Mouse (Mus musculus) hindbrain, embryonic 15.5 days (tissue): Measurements from ENCODE around the gene Nfib. TPM values are rescaled to one million over a fixed set of nuclear protein-coding genes. Genes with fewer than 3 reads are reported as not detected.

Experiments
- ATAC-seq: fragments of 200-750 bp; cut with Nextera tagmentation; 2 replicates; pipeline ENCODE4 v1.8.0; 2017; ENCODE audit warnings: low read depth, moderate number of reproducible peaks, moderate TSS enrichment; ENCODE audit not compliant: low FRiP score
- H3K27ac ChIP-seq: fragments of 300-500 bp; sonication (generic); replicated peaks from 2 replicates; pipeline ENCODE4 v1.5.1; 2015; ENCODE audit warnings: mild to moderate bottlenecking, inconsistent platforms
- H3K27me3 ChIP-seq: fragments of 300-500 bp; sonication (generic); 2 replicates; pipeline ENCODE4 v1.6.1; 2015; ENCODE audit warnings: control low read depth, inconsistent platforms
- H3K36me3 ChIP-seq: fragments of 300-500 bp; sonication (generic); 2 replicates; pipeline ENCODE4 v1.6.1; 2015; ENCODE audit warnings: control low read depth, inconsistent platforms
- H3K4me1 ChIP-seq: fragments of 300-500 bp; sonication (generic); replicated peaks from 2 replicates; pipeline ENCODE4 v1.6.1; 2015; ENCODE audit warnings: control low read depth, inconsistent platforms
- H3K4me2 ChIP-seq: fragments of 300-500 bp; sonication (generic); 2 replicates; pipeline ENCODE4 v1.6.1; 2015; ENCODE audit warnings: moderate library complexity, mild to moderate bottlenecking, inconsistent platforms
- H3K4me3 ChIP-seq: fragments of 300-500 bp; sonication (generic); 2 replicates; pipeline ENCODE4 v1.5.1; 2015; ENCODE audit warnings: mild to moderate bottlenecking, inconsistent platforms
- H3K9ac ChIP-seq: fragments of 300-500 bp; sonication (generic); 2 replicates; pipeline ENCODE4 v1.6.1; 2015; ENCODE audit warnings: inconsistent platforms
- H3K9me3 ChIP-seq: fragments of 300-500 bp; sonication (generic); 2 replicates; pipeline ENCODE4 v1.6.1; 2016; ENCODE audit warnings: control low read depth, inconsistent platforms
- WGBS: fragments of 180-500 bp; shearing (Covaris S2); methylation state at CpG from one replicate; pipeline ENCODE4 v1.1.7; 2015; 5-methylcytosine and 5-hydroxymethylcytosine counted together
- polyA plus RNA-seq: library from polyadenylated mRNA; unstranded; fragments of >200 nt; fragmentation: Nextera tagmentation; extraction: Ambion mirVana; gene quantifications from 2 replicates; pipeline ENCODE4 v1.2.1, GENCODE M21; 2015

Gene Nfib
- polyA plus RNA-seq, 1 experiment from 2014 or later, result 72.5 TPM

DNA sequence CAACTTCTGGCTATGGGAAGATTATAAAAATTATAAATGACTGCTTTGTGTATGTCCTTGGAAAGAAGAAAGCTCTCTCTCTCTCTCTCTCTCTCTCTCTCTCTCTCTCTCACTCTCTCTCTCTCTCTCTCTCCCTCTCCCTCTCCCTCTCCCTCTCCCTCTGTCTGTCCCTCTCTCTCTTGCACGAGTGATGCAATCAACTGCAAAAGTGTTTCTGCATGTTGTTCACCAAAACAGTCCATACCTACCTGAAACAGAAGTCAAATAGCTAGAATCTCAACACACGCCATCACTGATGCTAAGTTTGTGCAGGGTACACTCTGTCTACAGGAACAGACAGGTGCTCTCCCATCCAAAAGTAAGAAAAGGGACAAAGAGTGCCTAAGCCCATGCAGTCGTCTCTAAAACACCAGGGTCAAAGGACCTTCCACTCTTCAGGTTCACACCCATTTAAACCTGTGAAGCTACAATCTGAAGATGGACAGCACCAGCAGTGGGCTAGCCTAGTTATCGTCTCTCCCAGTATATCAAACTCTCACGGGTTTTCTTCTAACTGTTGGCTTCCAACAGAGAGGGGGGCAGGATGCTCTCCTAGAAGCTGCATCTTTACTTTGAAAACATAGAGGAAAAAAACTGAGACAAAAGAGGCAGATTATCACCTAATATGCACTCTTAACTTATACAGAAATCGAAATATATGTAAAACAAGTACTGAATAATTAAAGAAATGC is 380.0 kb downstream of the Nfib start:
- ATAC-seq, result no peak
- no peak overlapping the region for H3K9ac ChIP-seq
- no peaks in the 10 kb centered on the region for H3K27me3 ChIP-seq
- no peaks in the 10 kb centered on the region for H3K36me3 ChIP-seq
- no peak overlapping the region for H3K4me2 ChIP-seq
- H3K9me3 ChIP-seq, result no peaks in the 10 kb centered on the region
- H3K4me1 ChIP-seq, result no peaks in the 10 kb centered on the region
- no peak overlapping the region for H3K4me3 ChIP-seq
- 61% methylated on average over 6 of the region's 6 CpGs for WGBS
- no peak overlapping the region for H3K27ac ChIP-seq

DNA sequence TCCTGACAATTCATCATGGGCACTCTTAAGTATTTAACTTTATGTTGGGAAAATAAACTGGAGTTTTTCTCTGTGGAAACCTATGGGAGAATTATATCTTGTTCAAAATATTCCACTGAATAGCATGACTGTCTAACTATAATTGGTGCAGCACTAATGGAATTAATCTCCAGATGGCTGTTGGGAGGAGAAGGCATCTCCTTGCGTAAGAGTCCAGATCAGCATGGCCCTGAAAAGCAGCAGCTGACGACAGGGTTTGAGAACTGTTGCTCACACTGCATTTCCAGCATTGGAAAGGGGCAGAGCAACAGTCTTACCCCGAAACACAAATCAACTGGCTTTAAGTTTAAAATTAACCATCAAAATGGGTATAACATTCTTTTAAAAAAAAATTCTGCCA is 380.6 kb downstream of the Nfib start:
- Histone ChIP-seq H3K36me3 (0 out of 2 replicates have a peak, but pooled peaks cover under 1% of the 10 kb centered on the region), H3K4me2 (no peak overlapping the region), H3K4me1 (no peaks in the 10 kb centered on the region), H3K9ac (no peak overlapping the region), H3K27ac (no peak overlapping the region), H3K9me3 (no peaks in the 10 kb centered on the region), H3K27me3 (no peaks in the 10 kb centered on the region), H3K4me3 (no peak overlapping the region)
- no peak for ATAC-seq
- 63% methylated on average over 3 of the region's 3 CpGs for WGBS

DNA sequence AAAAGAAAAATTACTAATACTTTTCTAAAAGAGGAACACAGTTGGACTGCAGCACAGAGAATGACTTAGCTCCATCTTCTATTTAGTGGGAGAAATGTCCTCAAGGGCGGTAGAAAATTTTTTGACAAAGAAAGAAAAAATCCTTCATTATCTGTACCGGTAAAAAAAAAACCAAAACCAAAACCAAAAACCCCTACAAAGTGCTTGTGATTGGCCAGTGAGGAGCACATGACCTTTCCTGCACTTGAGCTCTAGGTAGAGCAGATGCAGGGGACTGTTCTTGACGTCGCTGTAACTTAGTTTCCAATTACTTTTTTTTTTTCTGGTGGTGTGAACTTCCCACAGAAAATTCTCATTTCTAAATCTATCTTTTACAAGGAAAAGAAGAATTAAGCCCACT is 384.5 kb downstream of the Nfib start:
- WGBS, result 77% methylated on average over 4 of the region's 4 CpGs
- H3K4me3 ChIP-seq, result no peak overlapping the region
- no peak for ATAC-seq
- H3K9me3 ChIP-seq, result no peaks in the 10 kb centered on the region
- H3K27me3 ChIP-seq, result no peaks in the 10 kb centered on the region
- no peaks in the 10 kb centered on the region for H3K4me1 ChIP-seq
- H3K36me3 ChIP-seq, result 0 out of 2 replicates have a peak, but pooled peaks cover 3% of the 10 kb centered on the region
- no peak overlapping the region for H3K27ac ChIP-seq
- H3K4me2 ChIP-seq, result no peak overlapping the region
- no peak overlapping the region for H3K9ac ChIP-seq

DNA sequence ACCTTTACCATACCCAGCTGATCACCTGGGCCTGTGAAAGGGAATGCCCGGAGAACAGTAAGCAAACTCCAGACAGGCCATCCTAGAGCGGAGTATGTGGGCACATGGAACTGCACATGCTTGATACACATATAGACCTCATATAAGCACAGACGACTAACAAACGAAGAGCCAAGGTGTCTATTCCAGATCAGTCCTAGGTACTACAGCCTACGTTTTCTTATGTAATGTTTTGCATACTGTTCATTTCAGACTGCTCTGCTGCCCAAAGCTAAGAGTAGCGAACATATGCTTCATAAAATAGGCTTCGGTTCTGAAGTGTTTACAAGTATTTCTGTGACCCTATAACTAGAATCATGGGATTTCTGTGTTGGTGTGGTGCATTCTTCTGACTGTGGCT is 386.2 kb downstream of the Nfib start:
- no peak overlapping the region for H3K4me3 ChIP-seq
- no peaks in the 10 kb centered on the region for H3K9me3 ChIP-seq
- no peak overlapping the region for H3K27ac ChIP-seq
- H3K36me3 ChIP-seq, result 0 out of 2 replicates have a peak, but pooled peaks cover 3% of the 10 kb centered on the region
- H3K4me2 ChIP-seq, result no peak overlapping the region
- WGBS, result 85% methylated on average over 7 of the region's 7 CpGs
- no peak overlapping the region for H3K9ac ChIP-seq
- no peak for ATAC-seq
- H3K27me3 ChIP-seq, result no peaks in the 10 kb centered on the region
- no peaks in the 10 kb centered on the region for H3K4me1 ChIP-seq

DNA sequence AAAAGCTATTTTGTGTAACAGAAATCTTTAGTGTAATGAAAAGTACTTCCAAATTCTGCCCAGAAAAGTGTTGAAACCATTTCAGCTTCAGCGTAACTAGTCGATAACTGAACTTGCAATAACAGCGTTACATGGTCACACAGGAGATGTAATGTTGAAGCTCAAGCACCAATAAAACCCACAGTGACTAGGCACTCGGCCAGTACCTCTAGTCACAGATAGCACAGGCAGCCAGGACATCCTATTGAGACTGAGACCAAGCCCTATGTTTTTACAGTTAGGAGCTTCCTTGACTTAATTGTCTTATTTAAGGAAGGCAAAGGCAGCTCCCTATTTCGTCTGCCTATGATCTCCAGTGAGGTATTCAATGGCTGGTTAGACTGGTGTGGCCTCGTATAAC is 389.4 kb downstream of the Nfib start:
- Histone ChIP-seq H3K9me3 (no peaks in the 10 kb centered on the region), H3K4me2 (no peak overlapping the region), H3K4me1 (no peaks in the 10 kb centered on the region), H3K4me3 (no peak overlapping the region), H3K36me3 (0 out of 2 replicates have a peak, but pooled peaks cover 3% of the 10 kb centered on the region), H3K27me3 (no peaks in the 10 kb centered on the region), H3K9ac (no peak overlapping the region), H3K27ac (no peak overlapping the region)
- WGBS, result 81% methylated on average over 6 of the region's 6 CpGs
- ATAC-seq, result no peak

DNA sequence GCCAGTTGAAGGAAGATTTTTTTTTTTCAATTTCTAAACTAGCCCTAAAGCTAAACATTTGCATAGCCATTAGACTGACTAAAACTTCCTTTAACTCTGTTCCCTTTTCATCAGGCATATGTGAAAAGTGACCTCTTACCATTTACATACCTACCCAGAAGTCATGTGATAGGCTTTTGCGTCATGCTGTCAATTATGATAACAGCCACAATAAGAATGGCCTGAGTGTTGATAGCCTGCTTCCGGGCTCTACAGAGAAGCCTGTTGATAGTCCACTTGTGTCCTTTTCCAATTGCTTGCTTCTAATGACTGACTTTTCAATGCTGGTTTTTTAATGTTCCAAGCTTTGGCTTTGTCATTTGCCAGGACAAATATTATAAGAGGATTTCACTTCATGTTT is 389.8 kb downstream of the Nfib start:
- Histone ChIP-seq H3K9me3 (no peaks in the 10 kb centered on the region), H3K4me3 (no peak overlapping the region), H3K4me1 (no peaks in the 10 kb centered on the region), H3K9ac (no peak overlapping the region), H3K4me2 (no peak overlapping the region), H3K27ac (no peak overlapping the region), H3K27me3 (no peaks in the 10 kb centered on the region), H3K36me3 (0 out of 2 replicates have a peak, but pooled peaks cover 3% of the 10 kb centered on the region)
- ATAC-seq, result no peak
- 79% methylated on average over 2 of the region's 2 CpGs for WGBS

DNA sequence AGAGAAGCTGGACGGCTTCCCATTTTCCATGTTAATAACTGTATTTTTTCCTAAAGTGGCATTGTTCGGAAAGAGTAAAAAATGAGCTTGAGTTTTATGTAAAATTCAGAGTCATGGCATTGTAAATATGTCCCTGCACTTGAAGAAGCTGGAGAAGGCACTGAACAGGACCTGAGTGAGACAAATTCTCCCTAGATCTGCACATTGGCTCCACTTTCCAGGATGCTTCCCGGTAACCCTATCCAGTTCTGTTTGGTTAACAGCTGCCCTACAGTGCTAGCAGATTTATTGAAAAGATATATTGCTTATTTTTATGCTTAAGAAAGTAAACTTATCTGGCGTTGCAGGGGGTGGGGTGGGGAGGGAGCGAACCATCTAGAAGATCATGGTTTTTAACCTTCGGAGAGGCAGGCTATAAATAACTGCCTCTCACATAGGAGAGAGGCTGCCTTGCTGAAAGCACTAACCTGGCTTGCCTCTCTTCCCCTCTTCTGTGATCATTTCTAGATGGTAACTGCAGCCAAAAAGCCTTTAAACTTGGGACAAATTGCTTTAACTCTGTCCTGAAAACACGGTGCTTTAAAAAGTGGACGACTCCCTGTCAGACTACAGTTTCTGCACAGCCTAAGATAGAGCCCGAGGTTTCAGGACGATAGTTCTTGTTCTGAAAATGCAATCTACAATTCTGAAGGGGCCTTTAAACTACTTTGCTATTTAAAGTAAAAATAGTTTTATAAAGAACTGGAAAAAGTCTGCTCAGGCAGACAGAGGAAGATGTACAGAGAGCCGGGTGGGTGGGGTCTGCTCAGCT is 394.4 kb downstream of the Nfib start:
- H3K9me3 ChIP-seq, result no peaks in the 10 kb centered on the region
- no peak overlapping the region for H3K4me3 ChIP-seq
- 0 out of 2 replicates have a peak, but pooled peaks cover 2% of the 10 kb centered on the region for H3K36me3 ChIP-seq
- H3K4me1 ChIP-seq, result no peaks in the 10 kb centered on the region; the same call in 1 of the 2 replicates
- no peaks in the 10 kb centered on the region for H3K27me3 ChIP-seq
- no peak overlapping the region for H3K27ac ChIP-seq
- ATAC-seq, result no peak
- 80% methylated on average over 11 of the region's 11 CpGs for WGBS
- no peak overlapping the region for H3K4me2 ChIP-seq
- no peak overlapping the region for H3K9ac ChIP-seq

DNA sequence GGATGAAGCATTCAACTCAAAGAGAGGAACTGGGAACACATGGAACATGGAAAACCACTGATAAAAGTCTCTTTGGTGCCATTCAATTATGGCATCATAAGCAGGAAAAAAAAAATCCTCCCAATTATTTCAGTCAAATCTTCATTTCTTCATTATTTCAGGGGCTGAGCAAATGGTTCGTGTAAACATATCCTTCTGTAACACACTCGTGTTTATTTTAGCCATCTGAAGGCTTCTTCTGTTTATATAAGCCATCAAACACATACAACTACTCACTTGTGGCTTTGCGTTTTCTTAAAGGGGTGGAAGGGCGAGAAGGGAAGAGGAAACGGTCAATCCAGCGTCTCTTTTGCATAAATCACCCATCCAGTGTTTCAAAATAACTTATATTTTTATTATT is 399.5 kb downstream of the Nfib start:
- no peak overlapping the region for H3K4me3 ChIP-seq
- H3K4me1 ChIP-seq, result peaks cover 34% of the 10 kb centered on the region
- H3K36me3 ChIP-seq, result 0 out of 2 replicates have a peak, but pooled peaks cover 2% of the 10 kb centered on the region
- no peak overlapping the region for H3K9ac ChIP-seq
- 81% methylated on average over 6 of the region's 6 CpGs for WGBS
- H3K4me2 ChIP-seq, result no peak overlapping the region
- H3K9me3 ChIP-seq, result no peaks in the 10 kb centered on the region
- H3K27me3 ChIP-seq, result no peaks in the 10 kb centered on the region
- no peak overlapping the region for H3K27ac ChIP-seq
- ATAC-seq, result no peak

DNA sequence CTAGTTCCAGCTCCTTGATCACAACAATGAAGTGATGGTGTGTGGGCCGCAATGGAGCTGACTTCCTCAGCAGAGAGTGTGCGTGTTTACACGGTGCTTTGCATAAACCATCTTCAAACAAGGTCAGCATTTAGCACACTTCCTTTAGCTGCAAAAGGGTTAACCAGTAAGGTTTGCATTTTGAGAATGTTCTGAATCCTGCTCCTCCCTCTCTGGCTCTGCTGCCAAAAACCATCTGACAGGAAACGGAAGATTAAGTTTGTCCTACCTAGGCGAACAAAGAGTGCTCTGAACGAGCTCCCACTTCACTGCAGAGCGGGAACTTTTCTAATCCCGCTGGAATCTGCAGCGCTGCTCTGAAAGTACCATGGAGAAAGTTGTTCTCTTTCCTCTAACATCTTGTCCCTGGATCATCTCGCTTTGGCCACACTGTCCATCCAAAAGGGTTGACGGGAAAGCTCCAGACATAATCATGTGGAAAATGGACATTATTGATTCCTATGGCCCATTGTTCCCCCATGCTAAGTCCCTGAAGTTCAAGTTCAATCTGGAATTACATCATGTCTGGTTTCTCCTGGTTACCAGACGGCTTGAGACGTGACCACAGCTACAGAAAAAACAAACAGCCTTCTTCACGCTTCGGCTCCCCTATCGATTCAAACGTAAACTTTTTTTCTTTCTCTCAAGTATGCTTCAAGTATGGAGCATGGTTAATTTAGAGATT is 401.2 kb downstream of the Nfib start:
- Histone ChIP-seq H3K27ac (peak overlapping the region; percentile 66), H3K9me3 (no peaks in the 10 kb centered on the region), H3K27me3 (no peaks in the 10 kb centered on the region), H3K4me2 (peak overlapping the region; percentile 32), H3K9ac (no peak overlapping the region), H3K4me1 (peaks cover 34% of the 10 kb centered on the region), H3K36me3 (0 out of 2 replicates have a peak, but pooled peaks cover 2% of the 10 kb centered on the region), H3K4me3 (no peak overlapping the region)
- peak; percentile 65 for ATAC-seq
- 4% methylated on average over 17 of the region's 17 CpGs for WGBS

DNA sequence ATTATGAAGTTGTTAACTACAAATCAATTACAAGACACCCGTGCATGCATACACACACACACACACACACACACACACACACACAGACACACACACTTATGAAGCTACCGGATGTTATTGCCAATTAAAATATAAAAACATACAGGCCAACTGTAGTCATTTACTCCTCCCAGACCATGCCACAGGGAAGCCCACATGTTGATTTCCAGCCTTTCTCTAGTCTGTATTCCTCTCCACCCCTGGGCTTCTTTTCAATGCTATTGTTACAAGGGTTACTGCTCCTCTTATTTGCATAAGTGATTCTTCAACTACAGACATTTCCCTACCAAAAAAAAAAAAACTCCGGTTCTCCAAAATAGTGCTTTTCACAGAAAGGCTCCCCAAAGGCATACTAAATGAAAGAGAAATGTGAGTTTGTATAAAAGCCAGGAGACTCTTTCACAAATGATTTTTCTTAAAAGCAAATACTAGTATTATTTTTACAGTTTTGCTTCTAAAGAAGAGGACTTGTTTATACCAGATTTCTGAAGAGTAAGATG is 402.1 kb downstream of the Nfib start:
- Histone ChIP-seq H3K36me3 (0 out of 2 replicates have a peak, but pooled peaks cover 2% of the 10 kb centered on the region), H3K4me3 (no peak overlapping the region), H3K9me3 (no peaks in the 10 kb centered on the region), H3K4me1 (peaks cover 34% of the 10 kb centered on the region), H3K27me3 (no peaks in the 10 kb centered on the region), H3K4me2 (peak overlapping the region; percentile 32; the same call in 1 of the 2 replicates), H3K9ac (no peak overlapping the region), H3K27ac (peak overlapping the region; percentile 66)
- WGBS, result 22% methylated on average over 3 of the region's 3 CpGs
- no peak for ATAC-seq

DNA sequence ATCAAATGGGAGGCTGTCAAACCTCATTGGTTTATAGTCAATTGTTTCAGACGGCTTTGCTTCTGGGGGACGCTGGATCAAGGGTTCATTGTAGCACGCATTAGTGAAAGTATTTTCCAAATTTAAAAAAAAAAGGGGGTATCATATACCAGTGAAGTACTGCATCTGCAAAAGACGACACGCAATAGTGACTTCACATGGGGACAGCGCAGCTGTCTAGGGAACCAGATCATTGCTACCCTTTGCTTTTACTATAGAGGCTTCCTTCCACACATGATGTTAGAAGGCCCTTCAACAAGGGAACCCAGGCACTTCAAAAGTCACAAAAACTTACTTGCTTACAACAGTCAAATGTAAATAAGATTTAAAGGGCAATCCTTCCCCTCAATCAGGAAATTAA is 402.6 kb downstream of the Nfib start:
- Histone ChIP-seq H3K4me2 (no peak overlapping the region), H3K4me3 (no peak overlapping the region), H3K9me3 (no peaks in the 10 kb centered on the region), H3K27ac (peak overlapping the region; percentile 66), H3K36me3 (no peaks in the 10 kb centered on the region), H3K9ac (no peak overlapping the region), H3K27me3 (no peaks in the 10 kb centered on the region), H3K4me1 (peaks cover 34% of the 10 kb centered on the region)
- 63% methylated on average over 6 of the region's 6 CpGs for WGBS
- no peak for ATAC-seq
